Mouse (Mus musculus) bone marrow, adult 2 months (tissue): ENCODE data around the gene S1pr2.

ENCODE experiments used
- CTCF ChIP-seq: fragments of 200-500 bp; IDR thresholded peaks from 2 replicates; pipeline ENCODE4 v1.5.1; 2011; ENCODE audit warnings: low read length, control low read depth; ENCODE audit not compliant: control insufficient read depth, insufficient read depth
- POLR2A ChIP-seq: fragments of 200-500 bp; IDR thresholded peaks from 2 replicates; pipeline ENCODE4 v1.6.1; 2011; ENCODE audit warnings: low read depth, mild to moderate bottlenecking, control low read depth, low read length, borderline replicate concordance; ENCODE audit not compliant: control insufficient read depth

GRCm38 (mm10) chr9:21016331-21017176, 40.0 kb upstream of the S1pr2 start:
- TF ChIP-seq CTCF (no peak), POLR2A (no peak)
